Mouse (Mus musculus) naive thymus-derived CD4-positive, alpha-beta T cell, adult 2 months (primary cell): ENCODE results near the gene Ctnnbl1.

Source experiments
- DNase-seq: peaks from one replicate; pipeline ENCODE4 v3.0.0-alpha.2; 2011; ENCODE audit warnings: low read depth

Ctnnbl1 gene

GRCm38 (mm10) chr2:157736854-157737850, at the start of gene Ctnnbl1:
Gene Ctnnbl1 (plus strand): TSS chr2:157737401.
- DNase-seq = peak; percentile 100

DNA sequence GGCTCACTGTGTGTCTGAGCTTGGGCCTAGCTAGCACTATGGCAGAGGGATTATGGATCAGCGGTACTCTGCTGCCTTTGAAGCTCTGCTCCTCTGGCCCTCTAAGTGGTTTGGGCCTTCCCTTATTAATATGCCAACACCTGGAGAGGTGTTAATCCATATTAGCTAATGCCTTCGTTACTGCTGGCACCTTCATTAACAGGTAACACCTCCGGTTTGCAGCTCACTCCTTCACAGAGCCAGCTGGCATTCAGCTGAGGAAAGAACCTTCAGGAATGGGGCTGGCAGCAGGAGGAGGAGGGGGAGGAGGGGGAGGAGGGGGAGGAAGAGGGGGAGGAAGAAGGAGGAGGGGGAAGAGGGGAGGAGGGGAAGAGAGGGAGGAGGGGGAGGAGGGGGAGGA, 49.7 kb upstream of the Ctnnbl1 start:
- no peak for DNase-seq

DNA sequence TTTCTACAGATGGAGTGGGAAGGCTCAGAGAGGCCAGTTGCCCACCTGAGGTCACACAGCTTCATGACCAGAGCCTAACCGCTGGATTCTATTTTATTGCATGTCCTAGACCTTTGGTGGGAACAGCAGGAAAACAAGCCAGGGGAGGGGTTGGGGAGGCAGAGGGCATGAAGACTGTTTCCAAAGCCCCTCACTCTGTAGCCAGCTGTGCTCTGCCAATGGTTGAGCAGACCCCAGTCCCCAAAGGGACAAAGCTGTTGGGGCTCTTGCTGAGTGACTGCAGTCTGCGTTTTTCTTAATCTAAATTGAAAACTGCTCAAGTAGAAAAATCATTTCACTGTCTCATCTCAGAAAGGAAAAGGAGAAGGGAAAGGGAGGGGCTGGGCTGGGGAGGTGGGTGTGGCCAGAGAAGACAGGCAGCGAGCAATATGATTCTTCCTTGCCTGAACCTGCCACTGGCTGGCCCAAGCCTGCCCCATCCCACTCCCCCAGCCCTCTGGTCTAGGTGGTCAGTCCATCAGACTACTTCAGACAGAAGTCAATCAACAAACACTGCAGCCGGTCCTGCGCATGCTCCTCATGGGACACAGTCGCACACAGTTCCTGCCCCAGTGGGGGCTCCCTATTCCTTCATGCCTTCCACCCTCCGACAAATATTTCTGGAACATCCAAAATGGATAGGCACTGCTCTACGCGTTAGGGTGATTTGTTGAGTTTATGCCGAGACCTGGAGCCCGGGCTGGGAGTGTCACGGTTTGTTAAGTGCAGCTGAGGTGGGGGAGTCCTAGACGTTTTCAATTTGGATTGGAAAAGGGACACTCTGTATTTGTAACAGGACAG, 45.7 kb upstream of the Ctnnbl1 start:
- no peak for DNase-seq

- DNase-seq = no peak
Observed at GRCm38 (mm10) chr2:157692365-157692932, 44.8 kb upstream of the Ctnnbl1 start.

DNA sequence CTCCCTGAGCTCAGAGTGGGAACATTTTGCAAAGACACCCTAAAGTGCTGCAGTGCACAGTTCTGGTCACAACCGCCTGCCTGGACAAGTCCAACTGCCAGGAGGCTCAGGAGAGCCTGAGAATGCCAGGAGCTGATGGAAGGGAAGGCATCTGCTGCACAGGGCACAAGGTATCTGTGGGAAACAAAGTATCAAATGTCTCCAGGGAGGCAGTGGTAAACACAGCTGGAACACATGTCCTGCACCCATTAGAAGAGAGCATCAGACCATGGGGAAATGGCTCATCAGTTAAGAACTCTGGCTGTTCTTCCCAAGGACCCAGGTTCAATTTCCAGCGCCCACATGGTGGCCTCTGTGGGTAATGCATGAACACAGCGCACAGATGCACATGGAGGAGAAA, 43.6 kb upstream of the Ctnnbl1 start:
- DNase-seq = no peak

- DNase-seq = no peak
Observed at GRCm38 (mm10) chr2:157696297-157696731, 40.9 kb upstream of the Ctnnbl1 start.

DNA sequence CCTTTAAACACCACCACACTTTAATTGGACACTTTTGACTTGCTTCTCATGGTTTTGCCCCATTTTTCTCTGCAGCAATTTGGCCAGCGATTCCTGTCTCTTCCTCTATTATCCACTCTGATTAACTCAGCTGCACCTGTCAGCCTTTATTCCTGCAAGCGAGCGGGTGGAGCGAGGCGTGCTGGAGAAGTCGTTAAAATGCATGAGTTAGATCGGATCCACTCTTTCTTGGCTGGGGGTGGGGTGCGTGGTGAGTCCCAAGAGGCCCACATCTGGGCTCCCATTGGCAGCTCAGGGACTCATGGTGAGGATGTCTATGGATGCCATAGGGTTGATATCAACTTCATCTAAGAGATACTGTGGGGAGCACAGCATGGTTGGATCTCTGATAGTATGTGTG, 34.0 kb upstream of the Ctnnbl1 start:
- DNase-seq = no peak

GRCm38 (mm10) chr2:157704991-157705776, 32.0 kb upstream of the Ctnnbl1 start:
- DNase-seq = no peak

- DNase-seq = no peak
Observed at GRCm38 (mm10) chr2:157705777-157706158, 31.4 kb upstream of the Ctnnbl1 start.

DNA sequence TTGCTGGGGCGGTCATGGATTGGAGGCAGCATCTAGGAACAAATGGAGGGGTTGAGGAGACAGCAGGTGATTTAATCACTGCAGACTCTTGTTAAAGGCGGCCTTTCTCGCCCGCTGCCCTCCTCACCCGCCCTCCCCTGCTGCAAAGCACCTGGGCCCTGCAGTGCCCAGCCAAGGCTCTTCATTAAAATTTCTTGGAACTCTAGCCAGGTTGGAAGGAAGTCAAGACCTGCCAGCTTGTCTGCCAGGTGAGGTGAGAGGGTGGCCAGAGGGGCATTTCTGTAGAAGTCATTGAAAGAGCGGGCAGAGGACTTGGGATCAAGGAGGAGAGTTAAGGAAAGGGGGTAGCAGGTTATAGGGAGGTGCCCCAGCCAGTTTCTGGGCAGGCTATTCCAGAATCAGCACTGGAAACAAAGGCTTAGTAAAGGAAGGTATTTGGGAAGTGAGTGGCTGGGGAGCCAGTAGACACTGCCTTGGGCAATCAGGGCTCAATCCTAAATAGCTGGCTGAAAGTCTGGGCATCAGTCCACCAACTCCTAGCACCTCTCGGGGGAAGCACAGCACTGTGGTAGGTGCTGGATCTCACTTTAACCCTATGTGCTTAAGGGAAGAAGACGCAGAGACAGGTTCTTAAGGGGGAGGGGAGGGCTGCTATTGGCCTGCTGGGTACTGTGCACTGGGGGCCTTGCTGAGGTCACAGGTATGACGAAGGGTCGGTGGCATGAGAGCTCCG, 29.8 kb upstream of the Ctnnbl1 start:
- DNase-seq = no peak

DNA sequence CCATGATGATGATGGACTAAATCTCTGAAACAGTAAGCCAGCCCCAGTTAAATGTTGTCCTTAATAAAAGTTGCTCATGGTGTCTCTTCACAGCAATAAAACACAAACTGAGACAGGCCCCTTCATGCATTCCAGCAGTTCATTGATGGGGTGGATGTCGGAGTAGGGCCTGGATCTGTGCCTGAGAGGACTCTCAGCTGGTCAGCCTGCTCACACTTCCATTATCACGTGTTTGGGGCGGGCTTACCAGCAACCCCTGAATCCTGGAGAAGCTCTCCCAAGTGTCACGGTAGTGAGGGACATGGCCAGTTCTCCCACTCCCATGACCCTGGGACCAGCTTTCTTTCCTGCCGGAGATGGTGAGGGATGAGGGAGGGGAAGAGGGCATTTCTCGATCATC, 24.5 kb upstream of the Ctnnbl1 start:
- DNase-seq = no peak

GRCm38 (mm10) chr2:157715586-157716191, 21.5 kb upstream of the Ctnnbl1 start:
- no peak for DNase-seq

DNA sequence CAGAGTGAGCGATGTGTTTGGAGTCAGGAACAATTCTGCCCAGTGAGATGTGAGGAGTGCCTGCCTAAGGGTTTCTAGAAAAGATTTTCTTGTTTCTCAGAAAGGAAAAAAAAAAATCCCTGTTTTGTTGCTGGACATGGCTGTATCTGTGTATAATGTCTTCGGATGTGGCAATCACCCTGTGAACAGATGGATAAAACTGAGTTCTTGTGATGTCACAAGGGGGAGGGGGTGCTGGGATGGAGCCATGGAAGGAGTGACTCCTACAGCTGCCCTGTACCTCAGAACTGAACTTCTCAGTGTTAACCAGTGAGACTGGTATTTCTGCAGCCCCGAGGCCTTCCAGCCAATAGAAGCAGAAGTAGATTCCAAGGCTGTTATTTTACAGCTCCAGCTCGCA, 18.8 kb upstream of the Ctnnbl1 start:
- no peak for DNase-seq

- no peak for DNase-seq
Observed at GRCm38 (mm10) chr2:157723883-157724573, 13.2 kb upstream of the Ctnnbl1 start.

DNA sequence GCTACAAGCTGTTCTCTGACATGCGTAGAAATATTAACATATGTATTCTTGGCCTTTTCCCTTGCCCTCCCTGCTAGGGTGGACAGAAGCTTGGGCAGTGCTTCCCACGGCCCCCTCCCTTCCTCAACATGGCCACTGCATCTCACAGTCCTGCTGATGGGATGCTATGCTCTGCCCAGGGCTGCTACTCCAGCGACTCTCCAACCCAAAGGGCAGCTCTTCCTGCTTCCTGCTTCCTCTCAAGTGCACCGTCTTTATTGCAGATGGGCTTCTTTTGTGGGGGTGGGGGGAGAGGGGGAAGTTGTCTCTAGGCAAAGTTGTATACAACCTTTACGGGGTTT, 12.7 kb upstream of the Ctnnbl1 start:
- DNase-seq = no peak

DNA sequence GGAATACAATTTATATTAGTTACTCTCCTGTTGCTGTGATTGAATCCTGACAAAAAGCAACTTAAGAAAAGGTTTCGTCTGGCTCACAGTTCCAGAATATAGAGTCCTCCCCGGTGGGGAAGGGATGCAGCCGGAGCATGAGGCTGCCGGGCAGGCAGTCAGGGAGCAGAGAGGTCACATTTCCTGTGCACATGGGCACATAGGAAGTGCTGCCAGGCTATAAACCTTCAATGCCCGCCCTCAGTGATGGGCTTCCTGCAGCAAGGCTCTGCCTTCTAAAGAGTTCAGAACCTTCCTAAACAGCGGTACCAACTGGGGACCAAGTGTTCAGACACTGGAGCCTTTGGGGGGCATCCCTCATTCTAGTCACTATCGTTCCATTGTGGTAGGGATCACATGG, 7.4 kb downstream of the Ctnnbl1 start:
- peak; percentile 58 for DNase-seq

DNA sequence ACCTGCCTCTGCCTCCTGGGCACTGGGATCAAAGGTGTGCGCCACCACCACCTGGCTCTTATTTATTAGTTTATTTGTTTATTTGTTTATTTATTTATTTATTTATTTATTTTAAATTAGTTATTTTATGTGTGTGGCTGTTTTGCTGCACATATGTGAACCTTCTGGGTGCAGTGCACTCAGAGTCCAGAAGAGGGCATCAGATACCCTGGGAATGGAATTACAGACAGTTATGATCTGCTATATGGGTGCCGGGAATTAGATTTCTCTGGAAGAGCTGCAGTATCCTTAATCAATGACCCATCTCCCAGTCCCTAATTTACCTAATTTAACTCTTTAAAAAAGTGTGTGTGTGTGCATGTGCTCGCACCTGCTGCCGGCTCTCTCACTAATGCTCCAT, 8.5 kb downstream of the Ctnnbl1 start:
- peak; percentile 35 for DNase-seq

DNA sequence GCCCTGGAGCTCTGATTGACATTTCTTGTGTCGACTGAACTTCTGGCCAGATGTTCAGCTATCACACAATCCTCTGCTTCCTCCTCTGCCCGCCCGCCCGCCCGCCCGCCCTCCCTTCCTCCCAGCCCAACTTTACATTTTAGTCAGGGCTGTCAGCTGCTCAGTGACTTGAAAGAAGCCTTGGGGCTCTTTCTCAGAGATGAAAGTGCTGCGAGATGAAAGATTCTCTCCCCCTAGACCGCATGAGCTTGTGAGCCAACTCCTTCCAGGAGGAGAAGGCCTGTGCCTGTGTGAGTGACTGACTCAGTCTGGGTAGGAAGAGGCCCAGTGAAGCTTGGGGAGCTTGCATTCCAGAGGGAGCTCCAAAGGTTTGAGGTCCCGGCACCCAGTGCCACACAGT, 9.4 kb downstream of the Ctnnbl1 start:
- DNase-seq = peak; percentile 83

GRCm38 (mm10) chr2:157747989-157748388, 10.8 kb downstream of the Ctnnbl1 start:
- DNase-seq = no peak

DNA sequence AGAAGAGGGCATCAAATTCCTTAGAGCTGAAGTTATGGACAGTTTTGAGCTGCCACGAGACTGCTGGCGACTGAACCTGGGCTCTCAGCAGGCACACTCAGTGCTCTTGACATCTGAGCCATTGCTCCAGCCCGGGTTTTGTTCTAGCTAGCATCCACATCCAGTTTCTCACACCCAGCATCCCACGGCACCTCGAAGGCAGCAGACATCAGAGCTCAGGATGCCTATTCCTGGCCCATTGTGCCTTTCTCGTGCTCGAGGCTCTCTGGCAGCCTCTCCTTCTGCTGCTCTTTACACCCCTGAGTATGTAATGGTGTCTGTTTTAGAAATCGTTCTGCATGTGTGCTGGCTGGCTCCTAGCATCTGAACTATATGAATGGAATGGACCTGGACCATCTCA, 13.3 kb downstream of the Ctnnbl1 start:
- DNase-seq = no peak
